Mouse (Mus musculus): ENCODE results near the gene Bbs4. TPM values are rescaled to one million over a fixed set of nuclear protein-coding genes. Genes with fewer than 3 reads are reported as not detected.

Gene Bbs4
- total and polyA plus RNA-seq, 2 experiments from 2014 or later = 36.7 to 56.0 TPM

DNA sequence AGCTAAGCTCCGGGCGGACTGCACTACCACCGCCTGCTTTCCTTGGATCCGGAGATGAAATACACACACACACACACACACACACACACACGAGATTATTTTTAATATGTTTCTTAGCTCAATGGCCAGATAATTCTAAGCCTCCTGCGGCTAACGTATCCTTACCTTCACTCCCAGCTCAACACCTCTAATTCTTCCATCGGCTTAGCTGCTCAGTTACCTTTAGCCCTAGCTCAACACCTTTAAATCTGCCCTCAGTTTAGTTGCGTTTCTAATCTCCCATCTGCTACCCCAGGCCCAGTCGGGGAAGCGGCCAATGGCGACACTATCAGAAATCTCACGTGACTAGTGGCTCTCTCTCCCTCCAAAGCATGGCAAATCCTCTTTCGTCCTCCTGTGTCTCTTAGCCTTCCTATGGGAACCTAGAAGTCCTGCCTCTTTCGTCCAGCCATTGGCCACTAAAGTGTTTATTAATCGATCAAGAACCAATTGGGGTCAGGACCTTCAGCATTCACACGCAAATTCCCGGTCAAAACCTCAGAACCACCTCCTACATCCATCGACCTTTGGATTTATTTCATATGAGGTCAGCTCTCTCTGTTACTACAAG is 78.4 kb downstream of the Bbs4 start:
- no peak for DNase-seq (ENCODE audit: low spot score)
- H3K27me3 ChIP-seq (ENCODE audit: insufficient read depth, low read length) = no peaks in the 10 kb centered on the region
- TF ChIP-seq CTCF (IDR thresholded peaks at IDR 0.05) = no peak
- no peak for ATAC-seq (ENCODE audit: low FRiP score)
- no peak overlapping the region for H3K4me3 ChIP-seq (ENCODE audit: low read depth, low read length)
- no peak overlapping the region for H3K27ac ChIP-seq (ENCODE audit: low read depth, low read length)
- no peak overlapping the region for H3K4me2 ChIP-seq (ENCODE audit: low read depth, low read length, poor library complexity, severe bottlenecking)
- 76% methylated on average over 19 of the region's 19 CpGs for WGBS
- no peaks in the 10 kb centered on the region for H3K36me3 ChIP-seq (ENCODE audit: insufficient read depth, low read length)
- no peaks in the 10 kb centered on the region for H3K9me3 ChIP-seq (ENCODE audit: low read length)
- H3K4me1 ChIP-seq (ENCODE audit: insufficient read depth, low read length) = no peaks in the 10 kb centered on the region; the same call in 1 of the 2 replicates
- no peak overlapping the region for H3K9ac ChIP-seq (replicated peaks; ENCODE audit: low read length, poor library complexity, severe bottlenecking)

DNA sequence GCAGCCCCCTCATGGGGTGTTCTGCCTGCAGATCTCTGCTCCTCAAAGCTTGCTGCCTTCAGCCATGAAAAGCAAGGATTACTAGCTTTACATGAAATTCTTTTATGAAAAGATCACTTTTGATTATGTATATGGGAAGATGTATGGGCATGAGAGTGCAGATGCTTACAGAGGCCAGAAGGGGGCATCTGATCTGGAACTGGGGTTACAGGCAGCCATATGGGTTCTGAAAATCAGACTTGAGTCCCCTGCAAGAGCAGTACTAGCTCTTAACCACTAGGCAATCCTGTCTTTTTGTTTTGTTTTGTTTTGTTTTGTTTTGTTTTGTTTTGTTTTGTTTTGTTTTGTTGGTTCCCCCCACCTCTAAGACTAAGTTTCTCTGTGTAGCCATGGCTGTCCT is 80.1 kb downstream of the Bbs4 start:
- Histone ChIP-seq H3K27me3 (ENCODE audit: insufficient read depth, low read length) (no peaks in the 10 kb centered on the region), H3K27ac (ENCODE audit: low read depth, low read length) (no peak overlapping the region)

More for the DNA sequence above, 80.1 kb downstream of the Bbs4 start:
- Histone ChIP-seq H3K4me2 (ENCODE audit: low read depth, low read length, poor library complexity, severe bottlenecking) (no peak overlapping the region), H3K9me3 (ENCODE audit: low read length) (no peaks in the 10 kb centered on the region), H3K36me3 (ENCODE audit: insufficient read depth, low read length) (no peaks in the 10 kb centered on the region), H3K4me1 (ENCODE audit: insufficient read depth, low read length) (no peaks in the 10 kb centered on the region; the same call in 1 of the 2 replicates), H3K9ac (replicated peaks; ENCODE audit: low read length, poor library complexity, severe bottlenecking) (no peak overlapping the region), H3K4me3 (ENCODE audit: low read depth, low read length) (no peak overlapping the region)
- ATAC-seq (ENCODE audit: low FRiP score) = no peak
- no peak for TF ChIP-seq CTCF (IDR thresholded peaks at IDR 0.05)
- no peak for DNase-seq (ENCODE audit: low spot score)

Other genes with a start within 250 kb of the Bbs4 start
- 26.7 and 28.1 TPM in 2 replicates for gene Adpgk, start 62.0 kb downstream of the Bbs4 start, total RNA-seq (2014; rRNA removed)
- gene Adpgk, start 62.0 kb downstream of the Bbs4 start, polyA plus RNA-seq (2015; fragmentation: Nextera tagmentation; extraction: Ambion mirVana) = 18.3 and 19.5 TPM in 2 replicates
- 47.9 and 60.2 TPM in 2 replicates for gene Arih1, start 133.1 kb upstream of the Bbs4 start, total RNA-seq (2014; rRNA removed)
- 7.9 and 8.1 TPM in 2 replicates for gene Arih1, start 133.1 kb upstream of the Bbs4 start, polyA plus RNA-seq (2015; fragmentation: Nextera tagmentation; extraction: Ambion mirVana)
- gene Hexa, start 186.0 kb upstream of the Bbs4 start, total RNA-seq (2014; rRNA removed) = 49.6 and 53.8 TPM in 2 replicates
- 43.6 and 48.4 TPM in 2 replicates for gene Hexa, start 186.0 kb upstream of the Bbs4 start, polyA plus RNA-seq (2015; fragmentation: Nextera tagmentation; extraction: Ambion mirVana)
- gene Tmem202, start 186.3 kb upstream of the Bbs4 start, total RNA-seq (2014; rRNA removed) = 0.99 and 2.3 TPM in 2 replicates
- gene Tmem202, start 186.3 kb upstream of the Bbs4 start, polyA plus RNA-seq (2015; fragmentation: Nextera tagmentation; extraction: Ambion mirVana) = 1.4 and 1.6 TPM in 2 replicates
- 77.9 and 81.1 TPM in 2 replicates for gene Celf6, start 224.4 kb upstream of the Bbs4 start, total RNA-seq (2014; rRNA removed)
- gene Celf6, start 224.4 kb upstream of the Bbs4 start, polyA plus RNA-seq (2015; fragmentation: Nextera tagmentation; extraction: Ambion mirVana) = 47.3 and 59.6 TPM in 2 replicates